Mouse (Mus musculus): ENCODE results near the gene Csrnp1. TPM values are rescaled to one million over a fixed set of nuclear protein-coding genes. Genes with fewer than 3 reads are reported as not detected.

Csrnp1 gene
- total and polyA plus RNA-seq, 2 experiments from 2014 or later, result 2.7 to 10.9 TPM

- H3K9ac ChIP-seq, result no peak overlapping the region
- H3K9me3 ChIP-seq (ENCODE audit: low read length), result no peaks in the 10 kb centered on the region
- H3K36me3 ChIP-seq (ENCODE audit: insufficient read depth), result no peaks in the 10 kb centered on the region
These were observed 7.5 kb downstream of the Csrnp1 start for GRCm38 (mm10) chr9:119976704-119977556.

GRCm38 (mm10) chr9:119975286-119975685 lies 9.2 kb downstream of the Csrnp1 start:
- no peak overlapping the region for H3K4me2 ChIP-seq (ENCODE audit: low read depth)
- no peak overlapping the region for H3K4me3 ChIP-seq (ENCODE audit: low read depth, low read length)
- ATAC-seq (no peak), DNase-seq (no peak)
- no peaks in the 10 kb centered on the region for H3K9me3 ChIP-seq (ENCODE audit: low read length)
- H3K36me3 ChIP-seq (ENCODE audit: insufficient read depth), result no peaks in the 10 kb centered on the region
- H3K27ac ChIP-seq (ENCODE audit: low read depth, low read length), result no peak overlapping the region
- TF ChIP-seq CTCF (IDR thresholded peaks at IDR 0.05; ENCODE audit: low read depth), result no peak
- no peaks in the 10 kb centered on the region for H3K27me3 ChIP-seq (ENCODE audit: insufficient read depth, low read length)
- H3K4me1 ChIP-seq (ENCODE audit: insufficient read depth), result peaks cover 10% of the 10 kb centered on the region
- 85% methylated on average over 4 of the region's 4 CpGs for WGBS
- no peak overlapping the region for H3K9ac ChIP-seq

More at GRCm38 (mm10) chr9:119976704-119977556, 7.5 kb downstream of the Csrnp1 start:
- no peak overlapping the region for H3K4me2 ChIP-seq (ENCODE audit: low read depth)
- H3K27ac ChIP-seq (ENCODE audit: low read depth, low read length), result no peak overlapping the region
- ATAC-seq (no peak), DNase-seq (no peak)
- TF ChIP-seq CTCF (IDR thresholded peaks at IDR 0.05; ENCODE audit: low read depth), result no peak
- no peak overlapping the region for H3K4me3 ChIP-seq (ENCODE audit: low read depth, low read length)
- H3K27me3 ChIP-seq (ENCODE audit: insufficient read depth, low read length), result no peaks in the 10 kb centered on the region
- H3K4me1 ChIP-seq (ENCODE audit: insufficient read depth), result no peaks in the 10 kb centered on the region
- 70% methylated on average over 17 of the region's 17 CpGs for WGBS

- Histone ChIP-seq H3K4me3 (ENCODE audit: low read depth, low read length) (no peak overlapping the region), H3K27me3 (ENCODE audit: insufficient read depth, low read length) (no peaks in the 10 kb centered on the region), H3K27ac (ENCODE audit: low read depth, low read length) (no peak overlapping the region), H3K9me3 (ENCODE audit: low read length) (no peaks in the 10 kb centered on the region), H3K36me3 (ENCODE audit: insufficient read depth) (no peaks in the 10 kb centered on the region), H3K4me1 (ENCODE audit: insufficient read depth) (peaks cover 11% of the 10 kb centered on the region), H3K9ac (no peak overlapping the region), H3K4me2 (ENCODE audit: low read depth) (no peak overlapping the region)
- ATAC-seq, result no peak
- peak; percentile 32 for TF ChIP-seq CTCF (IDR thresholded peaks at IDR 0.05; ENCODE audit: low read depth)
- WGBS, result 80% methylated on average over 5 of the region's 5 CpGs
- DNase-seq, result no peak
These were observed 9.8 kb downstream of the Csrnp1 start for GRCm38 (mm10) chr9:119974609-119975008.

- Histone ChIP-seq H3K9me3 (ENCODE audit: low read length) (no peaks in the 10 kb centered on the region), H3K36me3 (ENCODE audit: insufficient read depth) (no peaks in the 10 kb centered on the region), H3K9ac (no peak overlapping the region), H3K27ac (ENCODE audit: low read depth, low read length) (no peak overlapping the region), H3K4me3 (ENCODE audit: low read depth, low read length) (no peak overlapping the region), H3K4me2 (ENCODE audit: low read depth) (no peak overlapping the region), H3K27me3 (ENCODE audit: insufficient read depth, low read length) (no peaks in the 10 kb centered on the region), H3K4me1 (ENCODE audit: insufficient read depth) (peaks cover 11% of the 10 kb centered on the region)
- 93% methylated on average over 27 of the region's 27 CpGs for WGBS
- DNase-seq, result no peak
- ATAC-seq, result no peak
- peak; percentile 52 for TF ChIP-seq CTCF (IDR thresholded peaks at IDR 0.05; ENCODE audit: low read depth)
These were observed 10.5 kb downstream of the Csrnp1 start for GRCm38 (mm10) chr9:119973869-119974520.

- ATAC-seq (no peak), DNase-seq (no peak)
- no peak for TF ChIP-seq CTCF (IDR thresholded peaks at IDR 0.05; ENCODE audit: low read depth)
- WGBS, result 89% methylated on average over 23 of the region's 23 CpGs
- H3K36me3 ChIP-seq (ENCODE audit: insufficient read depth), result no peaks in the 10 kb centered on the region
- H3K9ac ChIP-seq, result no peak overlapping the region
- H3K4me3 ChIP-seq (ENCODE audit: low read depth, low read length), result no peak overlapping the region
- no peaks in the 10 kb centered on the region for H3K27me3 ChIP-seq (ENCODE audit: insufficient read depth, low read length)
- no peaks in the 10 kb centered on the region for H3K9me3 ChIP-seq (ENCODE audit: low read length)
- no peak overlapping the region for H3K27ac ChIP-seq (ENCODE audit: low read depth, low read length)
- no peak overlapping the region for H3K4me2 ChIP-seq (ENCODE audit: low read depth)
- H3K4me1 ChIP-seq (ENCODE audit: insufficient read depth), result peaks cover 11% of the 10 kb centered on the region
These were observed 11.2 kb downstream of the Csrnp1 start for GRCm38 (mm10) chr9:119973281-119973680.

- 72% methylated on average over 12 of the region's 12 CpGs for WGBS
- no peak for TF ChIP-seq CTCF (IDR thresholded peaks at IDR 0.05; ENCODE audit: low read depth)
- Histone ChIP-seq H3K4me3 (ENCODE audit: low read depth, low read length) (no peak overlapping the region), H3K36me3 (ENCODE audit: insufficient read depth) (no peaks in the 10 kb centered on the region), H3K4me1 (ENCODE audit: insufficient read depth) (peaks cover 11% of the 10 kb centered on the region), H3K9me3 (ENCODE audit: low read length) (no peaks in the 10 kb centered on the region), H3K27me3 (ENCODE audit: insufficient read depth, low read length) (no peaks in the 10 kb centered on the region), H3K9ac (no peak overlapping the region), H3K27ac (ENCODE audit: low read depth, low read length) (no peak overlapping the region), H3K4me2 (ENCODE audit: low read depth) (no peak overlapping the region)
- DNase-seq, result no peak
- ATAC-seq, result no peak
These were observed 11.9 kb downstream of the Csrnp1 start for GRCm38 (mm10) chr9:119972582-119972981.

GRCm38 (mm10) chr9:119972166-119972565 lies 12.3 kb downstream of the Csrnp1 start:
- DNase-seq (no peak), ATAC-seq (no peak)
- peaks cover 11% of the 10 kb centered on the region for H3K4me1 ChIP-seq (ENCODE audit: insufficient read depth)
- no peaks in the 10 kb centered on the region for H3K36me3 ChIP-seq (ENCODE audit: insufficient read depth)
- no peak overlapping the region for H3K4me2 ChIP-seq (ENCODE audit: low read depth)
- no peaks in the 10 kb centered on the region for H3K9me3 ChIP-seq (ENCODE audit: low read length)
- H3K9ac ChIP-seq, result no peak overlapping the region
- H3K27ac ChIP-seq (ENCODE audit: low read depth, low read length), result no peak overlapping the region
- WGBS, result 83% methylated on average over 10 of the region's 10 CpGs
- no peak for TF ChIP-seq CTCF (IDR thresholded peaks at IDR 0.05; ENCODE audit: low read depth)
- no peak overlapping the region for H3K4me3 ChIP-seq (ENCODE audit: low read depth, low read length)
- H3K27me3 ChIP-seq (ENCODE audit: insufficient read depth, low read length), result no peaks in the 10 kb centered on the region

Data from forebrain, postnatal 0 days (tissue).